Mouse (Mus musculus) thymus, postnatal 0 days (tissue): ENCODE data around the gene Pygm. TPM values are rescaled to one million over a fixed set of nuclear protein-coding genes. Genes with fewer than 3 reads are reported as not detected.

ENCODE experiments used
- DNase-seq: peaks from one replicate; pipeline ENCODE4 v3.0.0-alpha.2; 2015; ENCODE audit warnings: low spot score
- polyA plus RNA-seq: library from polyadenylated mRNA; unstranded; fragments of >200 nt; fragmentation: Nextera tagmentation; extraction: Ambion mirVana; gene quantifications from 2 replicates; pipeline ENCODE4 v1.2.1, GENCODE M21; 2015

Pygm gene
- polyA plus RNA-seq = 4.2 and 6.3 TPM in 2 replicates

GRCm38 (mm10) chr19:6384128-6384527, at the start of gene Pygm:
TSS of gene Pygm (plus strand) at chr19:6384399.
- DNase-seq = no peak

GRCm38 (mm10) chr19:6334673-6335457, 49.3 kb upstream of the Pygm start, which contains the start of gene Men1:
TSS of gene Men1 (plus strand) at chr19:6334979.
- peak; percentile 95 for DNase-seq

GRCm38 (mm10) chr19:6335458-6335827, 48.8 kb upstream of the Pygm start:
- peak; percentile 20 for DNase-seq

- no peak for DNase-seq
Measured at GRCm38 (mm10) chr19:6336920-6337319, 47.3 kb upstream of the Pygm start.

GRCm38 (mm10) chr19:6338171-6338570, 46.0 kb upstream of the Pygm start:
- DNase-seq = no peak

- DNase-seq = no peak
Measured at GRCm38 (mm10) chr19:6338716-6339115, 45.5 kb upstream of the Pygm start.

- DNase-seq = no peak
Measured at GRCm38 (mm10) chr19:6339191-6339590, 45.0 kb upstream of the Pygm start.

- DNase-seq = peak; percentile 83
Measured at GRCm38 (mm10) chr19:6339890-6340504, 44.2 kb upstream of the Pygm start.

- DNase-seq = peak; percentile 92
Measured at GRCm38 (mm10) chr19:6340524-6341452, 43.4 kb upstream of the Pygm start, which contains the start of gene Map4k2. TSS of gene Map4k2 (plus strand) at chr19:6341135.

GRCm38 (mm10) chr19:6341453-6342077, 42.6 kb upstream of the Pygm start:
- DNase-seq = peak; percentile 42

GRCm38 (mm10) chr19:6342276-6342933, 41.8 kb upstream of the Pygm start:
- DNase-seq = peak; percentile 42

GRCm38 (mm10) chr19:6343066-6343925, 40.9 kb upstream of the Pygm start:
- peak; percentile 64 for DNase-seq

- DNase-seq = no peak
Measured at GRCm38 (mm10) chr19:6343996-6344395, 40.2 kb upstream of the Pygm start.

- no peak for DNase-seq
Measured at GRCm38 (mm10) chr19:6346023-6346422, 38.2 kb upstream of the Pygm start.

GRCm38 (mm10) chr19:6346661-6347060, 37.5 kb upstream of the Pygm start:
- no peak for DNase-seq

- no peak for DNase-seq
Measured at GRCm38 (mm10) chr19:6347615-6348014, 36.6 kb upstream of the Pygm start.

GRCm38 (mm10) chr19:6348717-6349116, 35.5 kb upstream of the Pygm start:
- DNase-seq = no peak

- no peak for DNase-seq
Measured at GRCm38 (mm10) chr19:6349215-6349983, 34.8 kb upstream of the Pygm start.
